Mouse (Mus musculus) monocyte, adult 5-6 weeks (primary cell): ENCODE measurements around the gene Ptprm. TPM values are rescaled to one million over a fixed set of nuclear protein-coding genes. Genes with fewer than 3 reads are reported as not detected.

Experiments used
- ATAC-seq: fragments of 153-309, 156-312 bp; replicated peaks from 2 replicates; pipeline ENCODE4 v1.8.0; 2017; ENCODE audit warnings: mild to moderate bottlenecking; ENCODE audit not compliant: low TSS enrichment, insufficient number of reproducible peaks, severe bottlenecking, poor library complexity, low FRiP score
- total RNA-seq: library from RNA; stranded (forward); fragments of 200-1000, 200-491, 200-594 nt; gene quantifications from 3 replicates; pipeline ENCODE4 v1.2.3, GENCODE M21; 2017

Ptprm gene
- total RNA-seq, 1 experiment from 2014 or later = not detected

GRCm38 (mm10) chr17:67052624-67053314 is 301.5 kb downstream of the Ptprm start:
- no peak for ATAC-seq

GRCm38 (mm10) chr17:67047697-67048096 is 306.6 kb downstream of the Ptprm start:
- no peak for ATAC-seq

GRCm38 (mm10) chr17:67038558-67038957 is 315.7 kb downstream of the Ptprm start:
- no peak for ATAC-seq

GRCm38 (mm10) chr17:67033547-67033946 is 320.7 kb downstream of the Ptprm start:
- no peak for ATAC-seq

- no peak for ATAC-seq
These were observed 322.2 kb downstream of the Ptprm start for GRCm38 (mm10) chr17:67032021-67032420.

- no peak for ATAC-seq
These were observed 322.9 kb downstream of the Ptprm start for GRCm38 (mm10) chr17:67031341-67031740.

GRCm38 (mm10) chr17:67027274-67027673 is 327.0 kb downstream of the Ptprm start:
- no peak for ATAC-seq

- ATAC-seq = no peak
These were observed 337.8 kb downstream of the Ptprm start for GRCm38 (mm10) chr17:67016501-67016900.

GRCm38 (mm10) chr17:67013217-67013616 is 341.0 kb downstream of the Ptprm start:
- no peak for ATAC-seq

GRCm38 (mm10) chr17:67011836-67012583 is 342.2 kb downstream of the Ptprm start:
- no peak for ATAC-seq

GRCm38 (mm10) chr17:67010136-67010535 is 344.1 kb downstream of the Ptprm start:
- ATAC-seq = no peak

GRCm38 (mm10) chr17:67008137-67008536 is 346.1 kb downstream of the Ptprm start:
- ATAC-seq = no peak

GRCm38 (mm10) chr17:67006740-67007385 is 347.4 kb downstream of the Ptprm start:
- no peak for ATAC-seq

- ATAC-seq = no peak
These were observed 357.4 kb downstream of the Ptprm start for GRCm38 (mm10) chr17:66996882-66997281.

- no peak for ATAC-seq
These were observed 358.2 kb downstream of the Ptprm start for GRCm38 (mm10) chr17:66996016-66996415.

GRCm38 (mm10) chr17:66991815-66992214 is 362.4 kb downstream of the Ptprm start:
- no peak for ATAC-seq

- no peak for ATAC-seq
These were observed 363.5 kb downstream of the Ptprm start for GRCm38 (mm10) chr17:66990761-66991160.

GRCm38 (mm10) chr17:66988014-66988413 is 366.2 kb downstream of the Ptprm start:
- ATAC-seq = no peak

GRCm38 (mm10) chr17:66981649-66982048 is 372.6 kb downstream of the Ptprm start:
- no peak for ATAC-seq

- ATAC-seq = no peak
These were observed 374.3 kb downstream of the Ptprm start for GRCm38 (mm10) chr17:66979971-66980370.
